17 mouse cellular contexts compared by ENCODE assay signal in the genomic region with DNA sequence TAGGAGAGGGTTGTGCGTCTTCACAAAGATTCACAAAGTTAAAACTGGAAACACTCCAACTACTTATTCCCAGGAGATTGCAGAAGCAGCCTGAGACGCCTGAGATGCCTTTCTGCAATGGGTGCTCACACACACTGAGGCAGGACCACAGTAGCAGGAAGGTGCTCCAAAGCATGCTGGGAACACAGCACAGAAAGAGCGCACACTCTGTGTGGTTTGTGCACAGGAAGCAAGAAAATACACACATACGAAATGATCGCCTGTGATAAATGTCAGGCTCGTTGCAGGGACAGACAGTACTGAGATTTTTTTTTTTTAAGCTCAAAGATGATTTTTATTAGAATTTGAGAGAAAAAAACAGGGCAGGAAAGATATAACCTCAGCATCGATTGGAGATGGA.
DNase-seq lines count a peak whose midpoint lies in the region; ATAC-seq lines count a peak whose summit lies in the region.
"Had no signal": no experiment of that assay in that cellular context is flagged by ENCODE, and none has a peak within 500 bp of the region (broad histone marks: within the 10 kb centered on the region; RNA-seq: fewer than 3 reads in every experiment).

No protein-coding gene starts in this region.

- peak; percentile 88 for ATAC-seq in CD4-positive, CD25-positive, alpha-beta regulatory T cell, adult 4 months
- peak; percentile 73 for ATAC-seq in inflammation-experienced regulatory T-cells, adult 6 months
- ATAC-seq: forebrain, embryonic 15.5 days; hindbrain, postnatal 0 days; intestine, embryonic 15.5 days; Patski had no signal

- DNase-seq in heart, adult 11 months = peak; percentile 31
- DNase-seq in heart, postnatal 4 days = no peak
- DNase-seq in thymus, postnatal 25 days = peak; percentile 8
- no peak for DNase-seq in thymus, postnatal 10 days (ENCODE audit: low spot score in 2 of 2)
- DNase-seq in B cell, adult 2 months = no peak
- DNase-seq in adrenal gland, adult 18-20 months (ENCODE audit: low spot score in 2 of 2) = no peak
- DNase-seq: adrenal gland, adult 8-10 months; adrenal gland, postnatal 25 days; embryo, embryonic 11 days; gastrocnemius, postnatal 10 days; gastrocnemius, postnatal 36 days had no signal

Comparison
In these comparisons a context has a peak if more than half of its experiments do, and no peak if none do; other contexts are left out.
1. DNase-seq: peak in heart, adult 11 months (single experiment) and thymus, postnatal 25 days (single experiment); none in heart, postnatal 4 days (single experiment), thymus, postnatal 10 days (0 of 2), B cell, adult 2 months (0 of 2) and adrenal gland, adult 18-20 months (0 of 2).